Mouse (Mus musculus): ENCODE results near the gene F830045P16Rik. TPM values are rescaled to one million over a fixed set of nuclear protein-coding genes. Genes with fewer than 3 reads are reported as not detected.
"Not testable (repeated sequence)": the region's sequence is repeated elsewhere in the genome, so short reads cannot be mapped to it uniquely, and the experiment has no call there.

The F830045P16Rik gene
- total RNA-seq, 1 experiment, result not detected

DNA sequence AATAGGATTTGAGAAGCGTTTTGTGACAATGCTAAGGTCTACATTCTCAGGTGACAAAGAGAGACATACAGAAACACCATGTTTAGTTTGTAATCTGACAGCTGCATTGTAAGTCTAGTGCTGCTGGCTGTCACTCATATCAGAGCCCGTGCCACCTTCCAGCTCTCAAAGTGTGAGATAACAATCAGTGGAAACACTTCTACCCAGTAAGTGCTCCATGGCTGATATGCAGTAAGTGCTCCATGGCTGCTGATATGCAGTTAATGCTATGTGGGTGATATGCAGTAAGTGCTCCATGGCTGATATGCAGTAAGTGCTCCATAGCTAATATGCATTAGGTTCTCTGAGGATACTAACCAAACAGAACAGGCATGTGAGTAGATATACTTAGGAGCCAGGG, 65.6 kb downstream of the F830045P16Rik start:
- no peak for DNase-seq (ENCODE audit: low read depth, low spot score)

DNA sequence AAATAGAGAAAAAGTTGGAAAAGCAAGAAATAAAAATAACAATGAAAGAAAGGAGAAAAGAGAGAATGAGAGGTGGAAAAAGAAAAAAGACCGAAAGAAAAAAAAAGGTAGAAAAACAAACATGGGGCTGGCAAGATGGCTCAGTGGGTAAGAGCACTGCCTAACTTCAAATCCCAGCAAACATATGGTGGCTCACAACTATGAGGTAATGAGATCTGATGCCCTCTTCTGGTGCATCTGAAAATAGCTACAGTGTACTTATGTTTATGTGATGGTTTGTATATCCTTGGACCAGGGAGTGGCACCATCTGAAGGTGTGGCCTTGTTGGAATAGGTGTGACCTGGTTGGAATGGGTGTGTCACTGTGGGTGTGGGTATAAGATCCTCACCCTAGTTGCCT, 97.6 kb downstream of the F830045P16Rik start:
- DNase-seq (ENCODE audit: low read depth, low spot score), result peak; percentile 26
- H3K4me3 ChIP-seq (ENCODE audit: insufficient read depth in 1 of 2, low read depth in 1 of 2, low read length in 2 of 2, poor library complexity in 1 of 2, severe bottlenecking in 1 of 2); H3K9me3 ChIP-seq (ENCODE audit: control insufficient read depth, insufficient read depth, low read depth, low read length); H3K36me3 ChIP-seq (ENCODE audit: control insufficient read depth, insufficient read depth, low read length, poor library complexity, severe bottlenecking); H3K27ac ChIP-seq (ENCODE audit: insufficient read depth, low read depth, low read length, poor library complexity, severe bottlenecking); H3K9ac ChIP-seq (ENCODE audit: insufficient read depth, low read depth, low read length, poor library complexity, severe bottlenecking); H3K4me1 ChIP-seq (ENCODE audit: control insufficient read depth in 2 of 2, insufficient read depth in 2 of 2, low read length in 2 of 2, poor library complexity in 1 of 2); in situ Hi-C loops (cut with MboI; ENCODE audit: low sequenced_read_pairs in 2 of 2, unreplicated experiment in 2 of 2): not testable (repeated sequence)
- TF ChIP-seq ZC3H11A (IDR thresholded peaks at IDR 0.05; ENCODE audit: borderline replicate concordance, low read depth, low read length) (0 out of 2 replicates have a peak, but pooled peaks have one; percentile 30), HCFC1 (IDR thresholded peaks at IDR 0.05; ENCODE audit: borderline replicate concordance, insufficient read depth, low read length) (0 out of 2 replicates have a peak, but pooled peaks have one; percentile 33)

More for the DNA sequence above, 65.6 kb downstream of the F830045P16Rik start:
- in situ Hi-C loops (cut with MboI; ENCODE audit: low sequenced_read_pairs in 2 of 2, unreplicated experiment in 2 of 2), result no loop called here
- Histone ChIP-seq H3K36me3 (ENCODE audit: control insufficient read depth, insufficient read depth, low read length, poor library complexity, severe bottlenecking) (no peaks in the 10 kb centered on the region), H3K4me3 (ENCODE audit: insufficient read depth in 1 of 2, low read depth in 1 of 2, low read length in 2 of 2, poor library complexity in 1 of 2, severe bottlenecking in 1 of 2) (no peak overlapping the region), H3K4me1 (ENCODE audit: control insufficient read depth in 2 of 2, insufficient read depth in 2 of 2, low read length in 2 of 2, poor library complexity in 1 of 2) (no peaks in the 10 kb centered on the region), H3K9me3 (ENCODE audit: control insufficient read depth, insufficient read depth, low read depth, low read length) (no peaks in the 10 kb centered on the region), H3K27ac (ENCODE audit: insufficient read depth, low read depth, low read length, poor library complexity, severe bottlenecking) (no peak overlapping the region), H3K9ac (ENCODE audit: insufficient read depth, low read depth, low read length, poor library complexity, severe bottlenecking) (no peak overlapping the region)
- TF ChIP-seq HCFC1 (IDR thresholded peaks at IDR 0.05; ENCODE audit: borderline replicate concordance, insufficient read depth, low read length) (no peak), MAFK (IDR thresholded peaks at IDR 0.05; ENCODE audit: insufficient read depth, low read depth, low read length) (no peak), ZC3H11A (IDR thresholded peaks at IDR 0.05; ENCODE audit: borderline replicate concordance, low read depth, low read length) (no peak), ZNF384 (IDR thresholded peaks at IDR 0.05; ENCODE audit: low read depth, low read length) (no peak), CHD2 (IDR thresholded peaks at IDR 0.05; ENCODE audit: low read depth, low read length) (no peak)

DNA sequence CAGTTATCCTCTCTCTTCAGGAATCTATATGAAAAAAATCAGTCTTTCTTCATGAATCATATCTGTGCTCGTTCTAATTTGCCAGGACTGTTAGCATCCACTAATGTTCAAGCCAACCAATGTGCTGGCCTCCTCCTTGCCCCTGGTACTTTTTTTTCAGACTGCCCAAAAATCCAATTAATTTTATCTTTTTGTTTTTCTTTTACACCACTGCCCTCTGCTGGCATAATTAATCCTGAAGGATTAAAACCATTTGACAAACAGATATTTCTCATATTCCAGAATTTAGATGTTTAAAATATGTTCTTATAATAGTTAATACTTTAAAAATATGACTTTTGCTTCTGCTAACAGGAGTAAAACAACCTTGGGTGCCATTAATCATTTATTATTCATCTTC, 101.2 kb downstream of the F830045P16Rik start:
- H3K36me3 ChIP-seq (ENCODE audit: control insufficient read depth, insufficient read depth, low read length, poor library complexity, severe bottlenecking), result no peaks in the 10 kb centered on the region
- no peak overlapping the region for H3K4me3 ChIP-seq (ENCODE audit: insufficient read depth in 1 of 2, low read depth in 1 of 2, low read length in 2 of 2, poor library complexity in 1 of 2, severe bottlenecking in 1 of 2)
- DNase-seq (ENCODE audit: low read depth, low spot score), result no peak
- in situ Hi-C loops (cut with MboI; ENCODE audit: low sequenced_read_pairs in 2 of 2, unreplicated experiment in 2 of 2), result no loop called here
- no peak overlapping the region for H3K27ac ChIP-seq (ENCODE audit: insufficient read depth, low read depth, low read length, poor library complexity, severe bottlenecking)
- TF ChIP-seq HCFC1 (IDR thresholded peaks at IDR 0.05; ENCODE audit: borderline replicate concordance, insufficient read depth, low read length) (no peak), CHD2 (IDR thresholded peaks at IDR 0.05; ENCODE audit: low read depth, low read length) (no peak), ZC3H11A (IDR thresholded peaks at IDR 0.05; ENCODE audit: borderline replicate concordance, low read depth, low read length) (no peak), ZNF384 (IDR thresholded peaks at IDR 0.05; ENCODE audit: low read depth, low read length) (no peak), MAFK (IDR thresholded peaks at IDR 0.05; ENCODE audit: insufficient read depth, low read depth, low read length) (no peak)
- H3K9me3 ChIP-seq (ENCODE audit: control insufficient read depth, insufficient read depth, low read depth, low read length), result no peaks in the 10 kb centered on the region
- peaks cover 0 to 2% of the 10 kb centered on the region in 2 experiments; a peak in 1 of 4 replicates for H3K4me1 ChIP-seq (ENCODE audit: control insufficient read depth in 2 of 2, insufficient read depth in 2 of 2, low read length in 2 of 2, poor library complexity in 1 of 2)
- H3K9ac ChIP-seq (ENCODE audit: insufficient read depth, low read depth, low read length, poor library complexity, severe bottlenecking), result no peak overlapping the region

DNA sequence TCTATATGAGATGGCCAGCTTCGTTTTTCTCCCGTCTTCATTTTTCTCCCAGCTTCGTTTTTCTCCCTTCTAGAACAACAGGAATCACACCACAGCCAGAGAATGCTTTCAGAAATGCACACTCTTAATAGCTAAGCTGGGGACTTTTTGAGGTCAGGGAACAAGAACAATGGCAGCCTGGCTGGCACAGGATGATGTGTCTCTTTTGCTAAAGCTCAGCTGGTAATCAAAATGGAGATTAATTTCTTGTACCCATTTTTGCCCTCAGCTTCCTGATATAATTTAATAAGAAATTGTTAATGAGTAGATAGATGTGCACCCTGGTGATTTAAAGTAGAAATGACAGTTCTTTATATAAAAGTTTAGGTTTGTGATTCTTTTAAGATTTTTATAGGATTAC, 112.7 kb downstream of the F830045P16Rik start:
- Histone ChIP-seq H3K4me3 (ENCODE audit: insufficient read depth in 1 of 2, low read depth in 1 of 2, low read length in 2 of 2, poor library complexity in 1 of 2, severe bottlenecking in 1 of 2) (no peak overlapping the region), H3K36me3 (ENCODE audit: control insufficient read depth, insufficient read depth, low read length, poor library complexity, severe bottlenecking) (no peaks in the 10 kb centered on the region), H3K9ac (ENCODE audit: insufficient read depth, low read depth, low read length, poor library complexity, severe bottlenecking) (no peak overlapping the region), H3K9me3 (ENCODE audit: control insufficient read depth, insufficient read depth, low read depth, low read length) (no peaks in the 10 kb centered on the region), H3K4me1 (ENCODE audit: control insufficient read depth in 2 of 2, insufficient read depth in 2 of 2, low read length in 2 of 2, poor library complexity in 1 of 2) (peaks cover 4 to 10% of the 10 kb centered on the region in 2 experiments; a peak in 3 of 4 replicates), H3K27ac (ENCODE audit: insufficient read depth, low read depth, low read length, poor library complexity, severe bottlenecking) (no peak overlapping the region)
- in situ Hi-C loops (cut with MboI; ENCODE audit: low sequenced_read_pairs in 2 of 2, unreplicated experiment in 2 of 2), result no loop called here
- DNase-seq (ENCODE audit: low read depth, low spot score), result no peak
- TF ChIP-seq MAFK (IDR thresholded peaks at IDR 0.05; ENCODE audit: insufficient read depth, low read depth, low read length) (no peak), CHD2 (IDR thresholded peaks at IDR 0.05; ENCODE audit: low read depth, low read length) (no peak), HCFC1 (IDR thresholded peaks at IDR 0.05; ENCODE audit: borderline replicate concordance, insufficient read depth, low read length) (no peak), ZNF384 (IDR thresholded peaks at IDR 0.05; ENCODE audit: low read depth, low read length) (no peak), ZC3H11A (IDR thresholded peaks at IDR 0.05; ENCODE audit: borderline replicate concordance, low read depth, low read length) (no peak)
